Mouse (Mus musculus) bone marrow, adult 2 months (tissue): ENCODE results near the gene Gm20219.

Experiments
- CTCF ChIP-seq: fragments of 200-500 bp; IDR thresholded peaks from 2 replicates; pipeline ENCODE4 v1.5.1; 2011; ENCODE audit warnings: low read length, control low read depth; ENCODE audit not compliant: control insufficient read depth, insufficient read depth
- POLR2A ChIP-seq: fragments of 200-500 bp; IDR thresholded peaks from 2 replicates; pipeline ENCODE4 v1.6.1; 2011; ENCODE audit warnings: low read depth, mild to moderate bottlenecking, control low read depth, low read length, borderline replicate concordance; ENCODE audit not compliant: control insufficient read depth

GRCm38 (mm10) chr17:56588921-56589320 lies 34.7 kb upstream of the Gm20219 start:
- no peak for TF ChIP-seq CTCF
- no peak for TF ChIP-seq POLR2A
